Mouse (Mus musculus): ENCODE results near the gene Ndnf. TPM values are rescaled to one million over a fixed set of nuclear protein-coding genes. Genes with fewer than 3 reads are reported as not detected.
A peak's percentile ranks its signal among the peaks of the same experiment; 100 is the strongest.

Ndnf gene
- polyA plus RNA-seq, 1 experiment from 2014 or later, result 4.5 TPM

DNA sequence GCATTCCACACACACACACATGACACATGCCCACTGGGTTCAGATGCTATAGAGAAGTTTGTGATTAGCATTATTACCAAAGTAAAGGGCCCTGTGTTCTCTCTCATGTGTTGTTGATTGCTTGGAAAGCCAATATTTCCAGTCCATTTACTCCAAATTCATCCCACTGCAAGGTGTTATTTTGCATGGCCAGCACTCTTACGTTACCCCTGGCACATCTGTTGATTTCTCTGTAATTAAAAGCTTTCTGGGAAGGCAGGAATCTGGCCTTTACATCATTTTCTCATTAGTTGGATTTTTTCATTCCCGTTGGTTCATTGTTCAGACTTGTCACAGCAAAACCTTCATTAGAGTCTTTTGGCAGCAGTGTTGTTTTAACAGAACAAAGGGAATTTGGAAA lies 54.3 kb downstream of the Ndnf start:
- Histone ChIP-seq H3K27ac (ENCODE audit: low read depth, low read length) (no peak overlapping the region), H3K4me1 (ENCODE audit: control insufficient read depth, insufficient read depth, low read length) (no peaks in the 10 kb centered on the region), H3K4me2 (ENCODE audit: low read length) (no peak overlapping the region), H3K36me3 (ENCODE audit: control insufficient read depth, insufficient read depth, low read length) (no peaks in the 10 kb centered on the region), H3K4me3 (ENCODE audit: low read depth, low read length) (no peak overlapping the region), H3K9me3 (replicated peaks; ENCODE audit: control insufficient read depth, low read length) (no peaks in the 10 kb centered on the region), H3K9ac (ENCODE audit: low read length) (no peak overlapping the region), H3K27me3 (replicated peaks; ENCODE audit: control insufficient read depth, insufficient read depth, low read length) (no peaks in the 10 kb centered on the region)
- peak; percentile 93 for ATAC-seq
- WGBS, result 10% methylated on average over 2 of the region's 2 CpGs
- peak; percentile 88 for DNase-seq (ENCODE audit: low spot score)

DNA sequence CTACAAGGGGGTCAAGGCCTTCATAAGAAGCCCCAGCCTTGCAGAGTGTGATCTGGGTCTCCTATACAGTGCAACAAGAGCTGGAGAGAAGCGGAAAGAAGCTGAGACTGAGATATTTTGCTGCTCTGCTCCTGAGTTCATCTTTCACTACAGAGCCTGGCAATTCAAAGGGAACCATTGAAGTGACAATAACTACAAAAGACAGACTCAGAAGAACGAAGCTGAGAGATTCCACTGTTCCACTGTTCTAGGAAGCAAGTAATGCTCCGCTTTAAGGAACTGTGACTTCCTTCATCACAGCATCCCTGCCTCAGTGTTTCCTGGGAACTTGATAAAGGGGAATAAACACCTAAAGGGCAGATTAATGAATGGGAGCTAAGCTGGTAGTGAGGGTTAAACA lies 56.9 kb downstream of the Ndnf start:
- Histone ChIP-seq H3K4me2 (ENCODE audit: low read length) (no peak overlapping the region), H3K9ac (ENCODE audit: low read length) (no peak overlapping the region), H3K4me1 (ENCODE audit: control insufficient read depth, insufficient read depth, low read length) (no peaks in the 10 kb centered on the region), H3K27ac (ENCODE audit: low read depth, low read length) (no peak overlapping the region), H3K4me3 (ENCODE audit: low read depth, low read length) (no peak overlapping the region), H3K27me3 (replicated peaks; ENCODE audit: control insufficient read depth, insufficient read depth, low read length) (no peaks in the 10 kb centered on the region), H3K9me3 (replicated peaks; ENCODE audit: control insufficient read depth, low read length) (no peaks in the 10 kb centered on the region), H3K36me3 (ENCODE audit: control insufficient read depth, insufficient read depth, low read length) (no peaks in the 10 kb centered on the region)
- no peak for DNase-seq (ENCODE audit: low spot score)
- ATAC-seq, result no peak
- WGBS, result 66% methylated on average over 3 of the region's 3 CpGs

DNA sequence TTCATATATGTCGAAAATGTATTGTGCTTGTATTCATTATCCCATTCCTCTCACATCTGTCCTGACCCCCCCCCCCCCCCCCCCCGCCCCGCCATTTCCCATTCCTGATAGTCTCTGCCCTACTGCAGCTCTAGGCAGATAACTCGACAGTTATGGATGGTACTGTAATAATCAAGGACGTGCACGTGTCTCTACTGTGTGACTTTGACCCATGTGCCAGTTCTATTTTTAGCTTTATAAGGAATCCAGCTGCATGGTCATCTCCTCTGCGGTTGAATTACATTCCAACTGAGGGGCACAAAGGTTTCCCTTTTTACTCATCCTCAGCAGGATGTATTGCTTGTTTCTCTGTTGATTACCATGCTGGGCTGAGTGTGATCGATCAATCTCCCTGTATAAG lies 68.1 kb downstream of the Ndnf start:
- no peak overlapping the region for H3K4me2 ChIP-seq (ENCODE audit: low read length)

DNA sequence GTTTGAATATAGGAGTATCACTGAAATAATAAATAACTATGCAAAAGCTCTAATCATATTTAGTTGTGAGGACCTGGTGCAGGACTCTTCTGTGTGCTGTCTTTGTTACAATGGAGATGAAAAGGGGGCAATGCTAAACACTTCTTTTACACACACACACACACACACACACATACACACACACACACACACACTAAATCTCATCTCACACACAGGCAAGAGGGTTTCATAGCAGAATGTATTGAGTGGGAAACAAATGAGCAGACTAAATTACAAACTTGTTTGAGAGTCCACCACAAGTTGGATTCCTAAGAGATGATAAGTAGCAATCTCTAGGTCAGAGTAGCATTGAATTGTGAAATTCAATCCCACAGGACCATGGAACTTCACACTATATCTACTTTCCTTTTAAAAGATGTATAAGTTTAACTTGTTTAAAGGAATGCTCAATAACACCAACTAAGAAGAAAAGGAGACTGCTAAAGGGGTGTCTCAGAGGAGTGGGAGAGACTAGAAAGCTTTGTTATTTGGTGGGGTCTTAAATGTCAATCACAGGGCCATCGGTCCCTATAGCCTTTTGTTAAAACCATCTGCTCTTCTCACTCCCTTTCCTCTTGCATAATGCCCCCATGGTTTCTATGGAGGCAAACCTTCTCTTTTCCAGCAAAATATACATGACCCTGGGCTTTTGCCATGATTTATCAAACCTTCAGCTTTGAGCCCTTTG lies 71.9 kb downstream of the Ndnf start:
- H3K9ac ChIP-seq (ENCODE audit: low read length), result no peak overlapping the region
- no peak overlapping the region for H3K4me2 ChIP-seq (ENCODE audit: low read length)
- H3K36me3 ChIP-seq (ENCODE audit: control insufficient read depth, insufficient read depth, low read length), result no peaks in the 10 kb centered on the region
- H3K27me3 ChIP-seq (replicated peaks; ENCODE audit: control insufficient read depth, insufficient read depth, low read length), result no peaks in the 10 kb centered on the region
- H3K4me3 ChIP-seq (ENCODE audit: low read depth, low read length), result no peak overlapping the region
- ATAC-seq (no peak), DNase-seq (ENCODE audit: low spot score) (no peak)
- no peak overlapping the region for H3K27ac ChIP-seq (ENCODE audit: low read depth, low read length)
- WGBS, result 28% methylated on average over 1 of the region's 1 CpGs
- no peaks in the 10 kb centered on the region for H3K4me1 ChIP-seq (ENCODE audit: control insufficient read depth, insufficient read depth, low read length)
- no peaks in the 10 kb centered on the region for H3K9me3 ChIP-seq (replicated peaks; ENCODE audit: control insufficient read depth, low read length)

More for the DNA sequence above, 68.1 kb downstream of the Ndnf start:
- H3K27me3 ChIP-seq (replicated peaks; ENCODE audit: control insufficient read depth, insufficient read depth, low read length), result no peaks in the 10 kb centered on the region
- H3K4me1 ChIP-seq (ENCODE audit: control insufficient read depth, insufficient read depth, low read length), result no peaks in the 10 kb centered on the region
- no peaks in the 10 kb centered on the region for H3K36me3 ChIP-seq (ENCODE audit: control insufficient read depth, insufficient read depth, low read length)
- no peak for ATAC-seq
- H3K9me3 ChIP-seq (replicated peaks; ENCODE audit: control insufficient read depth, low read length), result no peaks in the 10 kb centered on the region
- H3K4me3 ChIP-seq (ENCODE audit: low read depth, low read length), result no peak overlapping the region
- WGBS, result 84% methylated on average over 7 of the region's 8 CpGs
- no peak overlapping the region for H3K27ac ChIP-seq (ENCODE audit: low read depth, low read length)
- DNase-seq (ENCODE audit: low spot score), result no peak
- H3K9ac ChIP-seq (ENCODE audit: low read length), result no peak overlapping the region

DNA sequence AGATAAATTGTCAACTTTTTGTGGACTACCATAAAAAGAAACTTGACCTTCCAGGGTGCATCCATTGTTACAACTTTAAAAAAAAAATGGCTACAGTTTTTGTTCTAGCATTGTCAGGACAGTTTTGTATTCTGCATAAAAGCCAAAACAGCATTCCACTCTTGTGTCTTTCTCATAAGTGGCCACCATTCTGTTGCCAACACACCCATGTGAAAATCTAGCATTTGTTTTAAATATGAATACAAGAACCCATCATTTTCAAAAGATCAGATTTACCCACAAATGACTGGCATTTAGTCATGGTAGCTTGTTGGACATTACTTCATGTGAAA lies 72.4 kb downstream of the Ndnf start:
- Histone ChIP-seq H3K36me3 (ENCODE audit: control insufficient read depth, insufficient read depth, low read length) (no peaks in the 10 kb centered on the region), H3K9me3 (replicated peaks; ENCODE audit: control insufficient read depth, low read length) (no peaks in the 10 kb centered on the region), H3K4me3 (ENCODE audit: low read depth, low read length) (no peak overlapping the region), H3K9ac (ENCODE audit: low read length) (no peak overlapping the region), H3K27me3 (replicated peaks; ENCODE audit: control insufficient read depth, insufficient read depth, low read length) (no peaks in the 10 kb centered on the region), H3K4me2 (ENCODE audit: low read length) (no peak overlapping the region), H3K4me1 (ENCODE audit: control insufficient read depth, insufficient read depth, low read length) (no peaks in the 10 kb centered on the region), H3K27ac (ENCODE audit: low read depth, low read length) (no peak overlapping the region)
- ATAC-seq, result no peak
- DNase-seq (ENCODE audit: low spot score), result no peak

DNA sequence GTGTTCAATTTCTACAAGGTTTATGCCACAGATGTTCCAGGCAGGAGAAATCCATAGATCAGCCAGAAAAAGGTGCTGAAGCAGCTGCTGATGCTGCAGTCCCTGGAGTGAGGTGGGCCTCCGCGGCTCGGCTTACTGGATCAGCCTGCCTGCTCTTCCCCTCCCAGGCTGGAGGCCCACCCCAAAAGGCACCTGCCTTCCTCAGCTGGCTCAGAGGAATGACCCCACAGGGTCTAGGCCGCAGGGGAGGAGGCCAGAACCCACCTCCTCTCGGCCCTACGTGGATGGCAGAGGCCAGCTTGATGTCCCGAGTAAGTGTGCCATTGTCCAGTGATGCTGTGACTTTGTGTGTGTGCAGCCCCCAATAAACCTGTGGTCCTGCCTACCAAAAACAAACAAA lies 86.8 kb downstream of the Ndnf start:
- no peaks in the 10 kb centered on the region for H3K36me3 ChIP-seq (ENCODE audit: control insufficient read depth, insufficient read depth, low read length)
- no peaks in the 10 kb centered on the region for H3K4me1 ChIP-seq (ENCODE audit: control insufficient read depth, insufficient read depth, low read length)
- H3K27me3 ChIP-seq (replicated peaks; ENCODE audit: control insufficient read depth, insufficient read depth, low read length), result no peaks in the 10 kb centered on the region
- H3K4me3 ChIP-seq (ENCODE audit: low read depth, low read length), result no peak overlapping the region
- no peak overlapping the region for H3K27ac ChIP-seq (ENCODE audit: low read depth, low read length)
- no peak for ATAC-seq
- 50% methylated on average over 7 of the region's 7 CpGs for WGBS
- no peak overlapping the region for H3K4me2 ChIP-seq (ENCODE audit: low read length)
- DNase-seq (ENCODE audit: low spot score), result no peak
- H3K9ac ChIP-seq (ENCODE audit: low read length), result no peak overlapping the region
- no peaks in the 10 kb centered on the region for H3K9me3 ChIP-seq (replicated peaks; ENCODE audit: control insufficient read depth, low read length)

DNA sequence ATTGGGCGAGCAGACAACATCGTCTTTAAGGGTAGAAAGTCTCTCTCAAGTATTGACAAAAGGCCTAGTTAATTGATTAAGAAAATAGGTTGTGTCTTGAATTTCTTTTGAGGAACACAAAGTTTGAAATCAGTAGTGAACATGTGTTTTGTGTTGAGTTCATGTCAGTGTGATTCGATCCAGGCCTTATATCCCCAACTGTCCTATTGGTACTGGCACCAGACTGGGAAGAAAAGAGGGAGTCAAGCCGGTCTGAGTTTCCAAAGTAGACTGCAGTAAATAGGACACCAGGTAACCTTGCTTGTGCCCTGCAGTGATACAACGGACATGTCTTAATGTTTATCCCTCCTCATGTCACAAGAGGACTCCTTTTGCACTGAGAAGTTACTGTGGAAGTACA lies 87.8 kb downstream of the Ndnf start:
- DNase-seq (ENCODE audit: low spot score) (no peak), ATAC-seq (no peak)
- Histone ChIP-seq H3K4me2 (ENCODE audit: low read length) (no peak overlapping the region), H3K4me3 (ENCODE audit: low read depth, low read length) (no peak overlapping the region), H3K27me3 (replicated peaks; ENCODE audit: control insufficient read depth, insufficient read depth, low read length) (no peaks in the 10 kb centered on the region), H3K36me3 (ENCODE audit: control insufficient read depth, insufficient read depth, low read length) (no peaks in the 10 kb centered on the region), H3K27ac (ENCODE audit: low read depth, low read length) (no peak overlapping the region), H3K9ac (ENCODE audit: low read length) (no peak overlapping the region), H3K4me1 (ENCODE audit: control insufficient read depth, insufficient read depth, low read length) (no peaks in the 10 kb centered on the region), H3K9me3 (replicated peaks; ENCODE audit: control insufficient read depth, low read length) (no peaks in the 10 kb centered on the region)
- 85% methylated on average over 5 of the region's 5 CpGs for WGBS

DNA sequence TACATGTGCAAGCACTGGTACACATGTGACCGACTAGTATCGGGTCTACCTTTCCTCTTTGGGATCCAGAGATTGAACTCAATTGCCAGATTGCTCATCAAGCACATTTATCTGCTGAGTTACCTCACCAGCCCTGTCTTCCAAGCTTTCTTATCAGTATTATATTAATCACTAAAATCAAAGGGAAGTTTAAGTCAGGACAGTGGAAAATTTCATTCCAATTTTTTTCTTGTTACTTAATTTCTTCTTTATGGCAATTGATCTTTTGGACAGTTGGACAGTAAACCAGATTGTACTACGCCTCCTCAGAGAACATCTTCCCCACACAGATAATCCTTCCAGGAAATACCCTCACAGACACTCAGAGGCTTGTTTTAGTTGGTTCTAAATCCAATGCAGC lies 88.7 kb downstream of the Ndnf start:
- no peaks in the 10 kb centered on the region for H3K9me3 ChIP-seq (replicated peaks; ENCODE audit: control insufficient read depth, low read length)
- DNase-seq (ENCODE audit: low spot score) (no peak), ATAC-seq (no peak)
- H3K4me1 ChIP-seq (ENCODE audit: control insufficient read depth, insufficient read depth, low read length), result no peaks in the 10 kb centered on the region
- no peak overlapping the region for H3K4me2 ChIP-seq (ENCODE audit: low read length)
- no peak overlapping the region for H3K27ac ChIP-seq (ENCODE audit: low read depth, low read length)
- no peak overlapping the region for H3K9ac ChIP-seq (ENCODE audit: low read length)
- no peak overlapping the region for H3K4me3 ChIP-seq (ENCODE audit: low read depth, low read length)
- 99% methylated on average over 3 of the region's 3 CpGs for WGBS
- no peaks in the 10 kb centered on the region for H3K27me3 ChIP-seq (replicated peaks; ENCODE audit: control insufficient read depth, insufficient read depth, low read length)
- no peaks in the 10 kb centered on the region for H3K36me3 ChIP-seq (ENCODE audit: control insufficient read depth, insufficient read depth, low read length)
